Mouse (Mus musculus): ENCODE results near the gene Ppil2. TPM values are rescaled to one million over a fixed set of nuclear protein-coding genes. Genes with fewer than 3 reads are reported as not detected.
A peak's percentile ranks its signal among the peaks of the same experiment; 100 is the strongest.

Gene Ppil2
- polyA plus RNA-seq, 1 experiment = 46.0 TPM

DNA sequence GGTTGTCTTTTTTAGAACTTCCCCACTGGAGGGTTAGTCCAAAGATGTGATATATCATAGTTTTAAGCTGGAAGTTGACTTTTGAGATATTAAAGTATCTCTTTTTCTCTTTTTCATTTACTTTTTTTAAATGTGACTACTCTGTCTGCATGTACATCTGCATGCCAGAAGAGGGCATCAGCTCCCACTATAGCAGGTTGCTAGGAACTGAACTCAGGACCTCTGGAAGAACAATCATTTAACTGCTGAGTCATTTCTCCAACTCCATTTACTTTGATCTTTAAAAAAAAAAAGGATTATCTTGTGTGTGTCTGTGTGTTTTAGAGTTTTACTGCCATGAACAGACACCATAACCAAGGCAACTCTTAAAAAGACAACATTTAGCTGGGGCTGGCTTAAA lies 34.2 kb downstream of the Ppil2 start:
- H3K79me2 ChIP-seq (ENCODE audit: control insufficient read depth, insufficient read depth) = no peaks in the 10 kb centered on the region
- H3ac ChIP-seq (ENCODE audit: control insufficient read depth, insufficient read length, low read depth) = no peak overlapping the region
- H3K36me3 ChIP-seq (ENCODE audit: control insufficient read depth, insufficient read depth) = no peaks in the 10 kb centered on the region
- TF ChIP-seq MYOD1 (IDR thresholded peaks at IDR 0.05; ENCODE audit: control insufficient read depth, insufficient read length, low read depth) (no peak), MAX (IDR thresholded peaks at IDR 0.05) (no peak)
- no peaks in the 10 kb centered on the region for H3K27me3 ChIP-seq (ENCODE audit: control insufficient read depth, insufficient read depth, insufficient read length)
- no peak overlapping the region for H3K4me3 ChIP-seq (ENCODE audit: insufficient read depth, poor library complexity, severe bottlenecking)
- H3K79me3 ChIP-seq (ENCODE audit: low read depth) = no peaks in the 10 kb centered on the region

DNA sequence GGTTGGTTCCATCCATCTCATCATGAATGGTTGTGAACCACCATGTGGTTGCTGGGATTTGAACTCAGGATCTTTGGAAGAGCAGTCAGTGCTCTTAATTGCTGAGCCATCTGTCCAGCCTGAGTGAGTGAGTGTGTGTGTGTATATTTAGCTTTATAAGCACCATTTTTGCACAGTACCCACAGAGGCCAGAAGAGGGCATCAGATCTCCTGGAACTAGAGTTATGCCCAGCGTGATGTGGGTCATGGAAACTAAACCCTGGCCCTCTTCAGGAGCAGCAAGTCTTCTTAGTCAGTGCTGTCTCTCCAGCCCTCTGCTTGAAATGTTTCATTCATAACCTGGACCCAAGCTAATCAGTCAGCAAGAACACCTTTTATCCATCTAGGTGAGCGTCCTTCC lies 34.8 kb downstream of the Ppil2 start:
- H3K79me2 ChIP-seq (ENCODE audit: control insufficient read depth, insufficient read depth) = no peaks in the 10 kb centered on the region

DNA sequence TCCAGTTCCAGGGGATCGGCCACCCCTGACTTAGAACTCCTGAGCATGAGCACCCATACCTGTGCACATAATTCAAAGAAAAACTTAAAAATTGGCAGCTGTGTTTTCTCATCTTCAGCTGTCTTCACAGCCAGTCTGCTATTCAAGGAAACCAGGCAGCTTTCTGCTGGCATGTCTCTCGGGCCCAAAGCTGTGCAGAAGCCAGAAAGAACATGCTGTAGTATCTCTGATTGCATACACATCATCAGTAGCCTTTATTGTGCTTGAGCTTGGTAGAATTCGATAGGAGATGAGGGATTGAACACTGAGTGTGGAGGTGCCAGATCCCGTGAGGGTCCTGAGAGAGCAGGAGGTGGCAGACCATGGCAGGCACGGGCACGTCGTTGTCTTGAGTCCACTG lies 38.1 kb downstream of the Ppil2 start:
- Histone ChIP-seq H3K79me2 (ENCODE audit: control insufficient read depth, insufficient read depth) (no peaks in the 10 kb centered on the region), H3K4me3 (ENCODE audit: insufficient read depth, poor library complexity, severe bottlenecking) (no peak overlapping the region), H3K27me3 (ENCODE audit: control insufficient read depth, insufficient read depth, insufficient read length) (no peaks in the 10 kb centered on the region), H3ac (ENCODE audit: control insufficient read depth, insufficient read length, low read depth) (no peak overlapping the region), H3K79me3 (ENCODE audit: low read depth) (no peaks in the 10 kb centered on the region), H3K36me3 (ENCODE audit: control insufficient read depth, insufficient read depth) (no peaks in the 10 kb centered on the region)
- TF ChIP-seq CTCF (IDR thresholded peaks at IDR 0.05; ENCODE audit: control insufficient read depth, insufficient read depth, insufficient read length) (no peak), USF1 (IDR thresholded peaks at IDR 0.05; ENCODE audit: low read depth) (no peak), MYOD1 (IDR thresholded peaks at IDR 0.05; ENCODE audit: control insufficient read depth, insufficient read length, low read depth) (no peak), MYOG (IDR thresholded peaks at IDR 0.05; ENCODE audit: control insufficient read depth, extremely low read depth, insufficient read length) (no peak), CEBPB (IDR thresholded peaks at IDR 0.05; ENCODE audit: low read depth) (no peak), MAX (IDR thresholded peaks at IDR 0.05) (no peak), FOSL1 (IDR thresholded peaks at IDR 0.05; ENCODE audit: insufficient read depth, low read length, poor library complexity, severe bottlenecking) (no peak)

More for the DNA sequence above, 34.8 kb downstream of the Ppil2 start:
- no peaks in the 10 kb centered on the region for H3K36me3 ChIP-seq (ENCODE audit: control insufficient read depth, insufficient read depth)
- no peak overlapping the region for H3ac ChIP-seq (ENCODE audit: control insufficient read depth, insufficient read length, low read depth)
- no peaks in the 10 kb centered on the region for H3K27me3 ChIP-seq (ENCODE audit: control insufficient read depth, insufficient read depth, insufficient read length)
- H3K4me3 ChIP-seq (ENCODE audit: insufficient read depth, poor library complexity, severe bottlenecking) = no peak overlapping the region
- TF ChIP-seq USF1 (IDR thresholded peaks at IDR 0.05; ENCODE audit: low read depth) = no peak
- no peak for TF ChIP-seq MYOD1 (IDR thresholded peaks at IDR 0.05; ENCODE audit: control insufficient read depth, insufficient read length, low read depth)
- TF ChIP-seq FOSL1 (IDR thresholded peaks at IDR 0.05; ENCODE audit: insufficient read depth, low read length, poor library complexity, severe bottlenecking) = no peak
- no peak for TF ChIP-seq MYOG (IDR thresholded peaks at IDR 0.05; ENCODE audit: control insufficient read depth, extremely low read depth, insufficient read length)
- TF ChIP-seq CTCF (IDR thresholded peaks at IDR 0.05; ENCODE audit: control insufficient read depth, insufficient read depth, insufficient read length) = no peak
- no peak for TF ChIP-seq CEBPB (IDR thresholded peaks at IDR 0.05; ENCODE audit: low read depth)
- TF ChIP-seq MAX (IDR thresholded peaks at IDR 0.05) = no peak
- no peaks in the 10 kb centered on the region for H3K79me3 ChIP-seq (ENCODE audit: low read depth)

DNA sequence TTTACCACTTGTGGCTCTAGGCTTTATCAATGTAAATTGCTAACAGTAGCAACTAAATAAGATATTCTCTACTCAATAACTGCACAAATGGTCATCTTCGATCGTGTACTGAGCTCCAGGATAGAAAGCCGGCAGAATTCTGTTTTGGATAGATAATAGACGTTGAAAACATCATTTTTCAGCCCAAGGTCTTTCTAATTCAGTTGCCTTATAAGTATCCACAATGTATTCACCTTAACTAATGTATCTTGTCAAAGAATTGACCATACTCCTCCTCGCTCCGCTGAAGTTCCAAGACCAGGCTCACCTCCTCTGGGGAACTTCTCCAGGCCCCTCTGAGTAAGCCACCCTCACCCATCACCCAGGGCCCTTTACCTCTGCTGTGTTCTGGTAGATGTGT lies 40.3 kb downstream of the Ppil2 start:
- H3K79me2 ChIP-seq (ENCODE audit: control insufficient read depth, insufficient read depth) = no peaks in the 10 kb centered on the region

DNA sequence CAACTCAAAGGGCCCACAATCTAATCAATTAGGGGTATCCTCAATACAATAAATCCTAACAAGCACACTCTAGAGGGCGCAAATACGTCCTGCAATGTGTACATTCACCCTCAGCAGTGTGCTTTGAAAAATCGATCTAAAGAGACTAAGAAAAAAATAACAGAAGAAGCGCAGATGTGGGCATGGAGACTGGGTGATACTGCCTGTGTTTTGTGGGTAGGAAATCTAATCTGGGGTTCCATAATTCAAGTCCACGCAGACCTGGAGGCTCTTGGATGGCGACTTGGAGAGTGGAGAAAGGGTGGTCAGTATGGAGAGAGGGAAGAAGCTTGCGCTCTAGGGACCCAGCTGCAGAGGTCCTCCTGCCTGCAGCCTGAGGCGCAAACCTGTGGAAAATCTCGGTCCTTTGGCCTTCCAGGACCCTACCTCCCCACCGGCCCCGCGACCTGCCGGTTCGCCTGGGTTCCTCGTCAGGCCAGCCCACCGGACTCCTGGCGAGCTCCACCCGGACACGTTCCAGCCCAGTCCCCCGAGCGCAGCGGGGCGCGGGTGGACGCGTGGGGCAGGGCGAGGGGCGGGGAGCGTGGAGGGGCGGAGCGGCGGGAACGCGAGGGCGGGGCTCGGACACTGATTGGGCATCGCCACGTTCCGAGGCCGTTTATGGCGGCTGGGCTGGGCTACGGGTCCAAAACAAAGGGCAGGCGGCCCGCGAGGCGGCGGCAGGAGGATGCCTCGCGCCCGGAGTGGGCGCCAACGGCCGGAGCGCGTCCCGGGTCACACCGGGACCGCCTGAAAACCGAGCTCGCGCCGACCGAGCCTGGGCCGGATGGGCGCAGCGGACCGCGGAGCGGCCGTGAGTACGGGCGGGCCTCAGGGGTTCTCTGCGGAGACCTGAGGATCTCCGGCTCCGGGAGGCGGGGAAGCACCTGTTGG lies 41.3 kb downstream of the Ppil2 start, which contains the start of gene Ypel1:
TSS of gene Ypel1 (plus strand) at position 186 of the 933 bp plus-strand sequence.
- no peaks in the 10 kb centered on the region for H3K36me3 ChIP-seq (ENCODE audit: control insufficient read depth, insufficient read depth)
- no peaks in the 10 kb centered on the region for H3K79me3 ChIP-seq (ENCODE audit: low read depth)
- TF ChIP-seq MAX (IDR thresholded peaks at IDR 0.05) (no peak), CTCF (IDR thresholded peaks at IDR 0.05; ENCODE audit: control insufficient read depth, insufficient read depth, insufficient read length) (no peak), USF1 (IDR thresholded peaks at IDR 0.05; ENCODE audit: low read depth) (no peak)
- H3ac ChIP-seq (ENCODE audit: control insufficient read depth, insufficient read length, low read depth) = peak within 1 kb of the TSS; percentile 82
- no peaks in the 10 kb centered on the region for H3K27me3 ChIP-seq (ENCODE audit: control insufficient read depth, insufficient read depth, insufficient read length)
- H3K79me2 ChIP-seq (ENCODE audit: control insufficient read depth, insufficient read depth) = no peaks in the 10 kb centered on the region
- peak within 1 kb of the TSS; percentile 40 for H3K4me3 ChIP-seq (ENCODE audit: insufficient read depth, poor library complexity, severe bottlenecking)

More for the DNA sequence above, 40.3 kb downstream of the Ppil2 start:
- H3K79me3 ChIP-seq (ENCODE audit: low read depth) = no peaks in the 10 kb centered on the region
- peak overlapping the region; percentile 40 for H3K4me3 ChIP-seq (ENCODE audit: insufficient read depth, poor library complexity, severe bottlenecking)
- no peak for TF ChIP-seq MYOD1 (IDR thresholded peaks at IDR 0.05; ENCODE audit: control insufficient read depth, insufficient read length, low read depth)
- no peaks in the 10 kb centered on the region for H3K27me3 ChIP-seq (ENCODE audit: control insufficient read depth, insufficient read depth, insufficient read length)
- no peaks in the 10 kb centered on the region for H3K36me3 ChIP-seq (ENCODE audit: control insufficient read depth, insufficient read depth)
- no peak overlapping the region for H3ac ChIP-seq (ENCODE audit: control insufficient read depth, insufficient read length, low read depth)

DNA sequence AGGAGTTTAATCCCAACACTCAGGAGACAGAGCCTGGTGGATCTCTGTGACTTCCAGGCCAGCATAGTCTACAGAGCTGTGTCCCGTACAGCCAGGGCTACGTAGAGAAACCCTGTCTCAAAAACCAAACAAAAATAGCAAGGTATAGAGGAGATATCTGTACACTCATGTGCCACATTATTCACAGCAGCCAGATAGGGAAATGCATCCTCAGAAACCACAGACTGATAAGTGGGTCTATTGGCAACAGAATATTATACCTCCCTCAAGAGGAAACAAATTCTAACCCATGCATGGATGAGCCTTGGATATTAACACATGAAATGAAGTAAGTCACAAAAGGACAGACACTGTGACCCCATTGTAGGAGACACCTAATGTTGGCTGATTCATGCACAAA lies 43.5 kb downstream of the Ppil2 start:
- no peaks in the 10 kb centered on the region for H3K36me3 ChIP-seq (ENCODE audit: control insufficient read depth, insufficient read depth)

More for the DNA sequence above, 43.5 kb downstream of the Ppil2 start:
- H3K27me3 ChIP-seq (ENCODE audit: control insufficient read depth, insufficient read depth, insufficient read length) = no peaks in the 10 kb centered on the region
- H3K4me3 ChIP-seq (ENCODE audit: insufficient read depth, poor library complexity, severe bottlenecking) = no peak overlapping the region
- H3K79me3 ChIP-seq (ENCODE audit: low read depth) = no peaks in the 10 kb centered on the region
- TF ChIP-seq MYOD1 (IDR thresholded peaks at IDR 0.05; ENCODE audit: control insufficient read depth, insufficient read length, low read depth) = no peak
- H3K79me2 ChIP-seq (ENCODE audit: control insufficient read depth, insufficient read depth) = no peaks in the 10 kb centered on the region
- no peak overlapping the region for H3ac ChIP-seq (ENCODE audit: control insufficient read depth, insufficient read length, low read depth)
